Mouse (Mus musculus) lung, adult 2 months (tissue): Measurements from ENCODE around the gene Gm29427. TPM values are rescaled to one million over a fixed set of nuclear protein-coding genes. Genes with fewer than 3 reads are reported as not detected.

ENCODE experiments used
- DNase-seq: peaks from one replicate; pipeline ENCODE4 v3.0.0; 2022
- H3K4me1 ChIP-seq: fragments of 200-500 bp; 2 replicates; pipeline ENCODE4 v1.6.1; 2011; ENCODE audit warnings: low read length; ENCODE audit not compliant: control insufficient read depth, insufficient read depth
- H3K4me3 ChIP-seq: fragments of 200-500 bp; replicated peaks from 2 replicates; pipeline ENCODE3; 2011; ENCODE audit warnings: low read depth, mild to moderate bottlenecking, control low read depth, low read length; ENCODE audit errors: extremely low read depth
- CTCF ChIP-seq: fragments of 200-500 bp; IDR thresholded peaks from 2 replicates; pipeline ENCODE4 v1.5.1; 2011; ENCODE audit warnings: mild to moderate bottlenecking, low read length, control low read depth; ENCODE audit not compliant: insufficient read depth
- POLR2A ChIP-seq: fragments of 200-500 bp; IDR thresholded peaks from 2 replicates; pipeline ENCODE4 v1.6.1; 2011; ENCODE audit warnings: low read depth, mild to moderate bottlenecking, control low read depth, low read length, borderline replicate concordance; ENCODE audit errors: extremely low read depth
- WGBS: fragments of 180-500 bp; shearing (Covaris S2); methylation state at CpG from one replicate; pipeline ENCODE4 v1.1.7; 2018; 5-methylcytosine and 5-hydroxymethylcytosine counted together
- polyA plus RNA-seq: library from polyadenylated mRNA; depleted of rRNA; stranded (reverse); fragments of >200 nt; gene quantifications from 2 replicates; pipeline ENCODE4 v1.2.3, GENCODE M21; 2012

Gm29427 gene
- polyA plus RNA-seq, 1 experiment = not detected

GRCm38 (mm10) chr1:130742201-130742600 lies 26.6 kb upstream of the Gm29427 start:
- H3K4me3 ChIP-seq = no peak overlapping the region
- peaks cover 8% of the 10 kb centered on the region for H3K4me1 ChIP-seq
- WGBS = 95% methylated on average over 7 of the region's 7 CpGs
- no peak for DNase-seq
- TF ChIP-seq POLR2A (no peak), CTCF (no peak)

DNA sequence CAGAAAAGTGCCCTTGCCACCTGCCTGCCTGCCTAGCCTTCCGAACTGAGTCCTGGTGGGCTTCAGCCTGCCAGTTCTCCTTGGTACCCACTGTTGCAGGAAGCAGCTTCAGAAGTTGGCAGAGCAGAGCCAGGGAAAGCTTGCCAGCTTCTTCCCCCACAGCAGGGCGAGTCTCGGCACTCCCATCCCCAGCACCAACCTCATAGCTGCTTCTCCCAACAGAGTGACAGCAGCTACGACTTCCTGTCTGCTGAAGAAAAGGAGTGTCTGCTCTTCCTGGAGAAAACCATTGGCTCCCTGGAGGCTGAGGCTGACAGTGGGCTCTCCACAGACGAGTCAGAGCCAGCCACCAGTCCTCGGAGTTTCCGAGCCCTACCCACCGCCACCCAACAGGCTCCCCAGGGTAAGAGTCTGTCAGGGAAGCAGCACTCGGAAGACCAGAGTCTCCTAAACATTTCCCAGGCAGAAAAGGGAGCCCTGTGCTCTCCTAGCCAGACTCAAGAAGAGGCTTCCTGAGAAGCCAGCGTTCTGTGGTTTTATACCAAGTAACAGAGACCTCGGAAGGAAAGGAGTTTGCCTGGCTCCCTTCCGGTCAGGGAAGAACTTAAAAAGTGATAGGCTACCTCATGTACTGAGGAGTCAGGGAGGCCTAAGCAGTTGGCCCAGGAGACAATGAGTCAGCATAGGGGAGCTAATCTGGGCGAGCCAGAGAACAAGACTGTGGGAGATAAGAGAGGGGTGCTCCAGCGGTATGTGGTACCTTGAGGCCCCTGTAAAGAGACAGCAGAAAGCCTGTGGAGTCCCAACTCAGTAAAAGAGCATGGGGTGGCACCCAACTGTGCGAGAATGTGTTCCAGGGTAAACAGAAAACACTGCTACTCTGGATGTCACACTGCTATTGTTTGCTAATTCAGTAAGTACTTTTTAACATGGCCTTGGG lies 25.5 kb upstream of the Gm29427 start:
- WGBS = 24% methylated on average over 15 of the region's 15 CpGs
- Histone ChIP-seq H3K4me1 (peaks cover 8% of the 10 kb centered on the region), H3K4me3 (no peak overlapping the region)
- DNase-seq = no peak
- TF ChIP-seq POLR2A (peak; percentile 41; the same call in 1 of the 2 replicates), CTCF (no peak)

DNA sequence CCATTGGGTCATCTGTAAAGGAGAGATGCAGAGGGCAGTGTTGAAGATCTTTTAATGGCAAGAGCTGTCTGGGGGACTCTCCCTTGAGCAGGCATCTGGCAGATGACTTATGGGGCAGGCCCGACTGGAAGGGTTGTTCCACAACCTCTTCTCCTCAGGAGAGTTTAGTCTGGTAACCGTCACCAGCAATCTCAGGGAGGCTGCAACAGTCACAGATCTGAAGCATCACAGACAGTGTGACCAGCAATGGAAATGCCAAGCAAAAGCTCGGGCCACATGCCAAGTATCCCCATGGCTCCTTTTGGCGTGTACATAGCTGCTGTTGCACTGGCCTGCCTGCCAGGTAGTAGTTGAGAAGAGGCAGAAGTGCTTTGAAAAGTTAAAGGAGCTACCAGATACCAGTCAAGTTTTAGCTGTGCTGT lies 24.6 kb upstream of the Gm29427 start:
- TF ChIP-seq POLR2A (no peak), CTCF (no peak)
- no peak for DNase-seq
- Histone ChIP-seq H3K4me3 (no peak overlapping the region), H3K4me1 (peaks cover 8% of the 10 kb centered on the region)
- 59% methylated on average over 4 of the region's 4 CpGs for WGBS

DNA sequence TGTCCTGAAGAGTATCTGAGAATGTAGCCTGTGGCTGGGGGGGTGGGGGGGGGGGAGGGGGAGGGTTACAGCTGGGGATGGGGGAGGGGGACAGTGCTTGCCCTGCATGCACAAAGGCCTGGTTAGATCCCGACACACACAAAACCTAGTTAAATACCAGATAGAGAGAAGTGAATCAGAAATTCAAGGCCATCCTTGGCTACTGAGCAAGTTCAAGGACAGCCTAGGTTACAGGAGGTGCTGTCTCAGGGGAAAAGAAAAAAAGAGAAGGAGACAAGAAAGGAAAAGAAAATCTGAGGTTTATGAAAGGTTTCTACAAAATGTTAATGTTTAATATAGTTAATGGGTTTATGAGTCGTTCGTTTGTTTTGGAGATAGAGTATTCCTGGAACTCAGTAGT lies 24.0 kb upstream of the Gm29427 start:
- 65% methylated on average over 3 of the region's 3 CpGs for WGBS
- no peak overlapping the region for H3K4me3 ChIP-seq
- no peak for DNase-seq
- TF ChIP-seq CTCF = no peak
- TF ChIP-seq POLR2A = no peak
- H3K4me1 ChIP-seq = peaks cover 8% of the 10 kb centered on the region

DNA sequence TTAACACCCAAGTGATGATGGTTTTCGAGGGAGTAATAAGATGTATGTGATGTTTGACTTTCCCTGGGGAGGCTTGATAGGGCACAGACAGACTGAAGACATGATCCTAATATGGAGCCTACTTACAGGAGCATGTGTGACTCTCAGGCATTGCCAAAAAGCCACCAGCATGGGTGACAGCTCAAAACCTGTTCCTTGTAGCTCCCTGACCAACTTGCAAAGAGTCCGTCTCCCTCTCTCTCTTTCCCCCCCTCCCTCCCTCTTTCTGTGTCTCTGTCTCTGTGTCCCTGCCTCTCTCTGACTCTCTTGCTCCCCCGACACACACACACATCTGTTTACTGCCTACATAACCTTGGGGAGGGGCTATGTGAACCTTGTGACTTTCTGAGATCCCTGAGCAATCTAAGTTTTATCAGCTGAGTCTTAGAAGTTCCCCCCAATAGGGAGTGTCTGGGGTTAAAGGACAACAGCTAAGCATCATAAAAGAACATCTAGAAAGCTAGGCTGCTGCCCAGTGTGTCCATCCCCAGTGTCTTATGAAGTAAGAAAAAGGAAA lies 23.0 kb upstream of the Gm29427 start:
- 74% methylated on average over 3 of the region's 3 CpGs for WGBS
- no peak for TF ChIP-seq CTCF
- no peak for TF ChIP-seq POLR2A
- DNase-seq = no peak

GRCm38 (mm10) chr1:130737916-130738315 lies 22.3 kb upstream of the Gm29427 start:
- no peak overlapping the region for H3K4me3 ChIP-seq
- H3K4me1 ChIP-seq = peaks cover 4% of the 10 kb centered on the region
- no peak for DNase-seq
- 88% methylated on average over 7 of the region's 7 CpGs for WGBS
- TF ChIP-seq CTCF (no peak), POLR2A (no peak)

More for the DNA sequence above, 23.0 kb upstream of the Gm29427 start:
- peaks cover 5% of the 10 kb centered on the region for H3K4me1 ChIP-seq
- no peak overlapping the region for H3K4me3 ChIP-seq

DNA sequence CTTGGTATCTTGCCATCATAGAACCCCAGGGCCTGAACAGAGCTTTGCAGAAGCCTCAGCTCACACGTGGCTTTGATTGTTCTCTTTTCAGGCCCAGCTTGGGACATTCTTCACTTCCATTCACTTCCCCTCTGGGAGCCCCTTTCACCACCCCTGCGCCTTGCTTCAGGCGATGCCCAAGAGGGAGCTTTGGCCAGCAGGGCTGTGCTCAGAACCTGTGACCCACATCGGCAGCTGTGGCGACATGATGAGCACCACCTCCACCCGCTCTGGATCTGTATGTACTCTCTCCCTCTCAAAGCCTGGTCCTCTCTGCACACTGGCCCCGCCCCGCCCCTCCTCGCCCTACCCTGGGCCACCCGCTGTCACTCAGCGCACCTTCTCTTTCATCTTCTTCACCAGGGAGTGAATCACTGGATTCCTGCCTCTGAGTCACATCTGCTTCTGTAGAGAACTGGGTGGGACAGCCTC lies 21.8 kb upstream of the Gm29427 start:
- no peak for TF ChIP-seq CTCF
- TF ChIP-seq POLR2A = no peak
- Histone ChIP-seq H3K4me3 (no peak overlapping the region), H3K4me1 (peaks cover 4% of the 10 kb centered on the region)
- 60% methylated on average over 11 of the region's 11 CpGs for WGBS
- DNase-seq = no peak

GRCm38 (mm10) chr1:130734852-130735251 lies 19.3 kb upstream of the Gm29427 start:
- TF ChIP-seq CTCF = no peak
- TF ChIP-seq POLR2A = 0 out of 2 replicates have a peak, but pooled peaks have one; percentile 3
- DNase-seq = no peak

DNA sequence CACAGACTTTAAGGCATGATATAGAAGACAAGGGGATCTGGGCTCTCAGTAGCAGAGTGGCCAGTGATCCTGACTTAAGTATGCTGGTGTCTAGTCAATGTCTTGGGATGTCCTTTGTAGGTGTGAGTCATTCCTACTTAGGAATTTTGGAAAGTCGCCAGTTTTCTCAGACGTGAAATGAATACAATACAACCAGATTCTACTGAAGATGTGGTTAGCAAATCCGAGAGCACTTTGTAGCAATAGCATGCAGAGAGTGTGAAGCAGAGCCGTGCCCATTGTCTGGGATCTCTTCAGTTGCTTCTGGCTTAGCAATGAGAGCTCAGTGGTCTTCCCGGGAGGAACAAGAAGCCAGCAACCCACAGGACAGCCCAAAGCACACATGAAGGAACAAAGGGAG lies 18.9 kb upstream of the Gm29427 start:
- DNase-seq = peak; percentile 23
- peak overlapping the region; percentile 52 for H3K4me3 ChIP-seq
- 32% methylated on average over 5 of the region's 5 CpGs for WGBS

More at GRCm38 (mm10) chr1:130734852-130735251, 19.3 kb upstream of the Gm29427 start:
- peak overlapping the region; percentile 42 for H3K4me3 ChIP-seq
- 35% methylated on average over 8 of the region's 8 CpGs for WGBS
- H3K4me1 ChIP-seq = no peaks in the 10 kb centered on the region

More for the DNA sequence above, 18.9 kb upstream of the Gm29427 start:
- TF ChIP-seq POLR2A (no peak), CTCF (no peak)
- no peaks in the 10 kb centered on the region for H3K4me1 ChIP-seq
